ENCODE assay signal across 9 mouse cellular contexts in the genomic region with DNA sequence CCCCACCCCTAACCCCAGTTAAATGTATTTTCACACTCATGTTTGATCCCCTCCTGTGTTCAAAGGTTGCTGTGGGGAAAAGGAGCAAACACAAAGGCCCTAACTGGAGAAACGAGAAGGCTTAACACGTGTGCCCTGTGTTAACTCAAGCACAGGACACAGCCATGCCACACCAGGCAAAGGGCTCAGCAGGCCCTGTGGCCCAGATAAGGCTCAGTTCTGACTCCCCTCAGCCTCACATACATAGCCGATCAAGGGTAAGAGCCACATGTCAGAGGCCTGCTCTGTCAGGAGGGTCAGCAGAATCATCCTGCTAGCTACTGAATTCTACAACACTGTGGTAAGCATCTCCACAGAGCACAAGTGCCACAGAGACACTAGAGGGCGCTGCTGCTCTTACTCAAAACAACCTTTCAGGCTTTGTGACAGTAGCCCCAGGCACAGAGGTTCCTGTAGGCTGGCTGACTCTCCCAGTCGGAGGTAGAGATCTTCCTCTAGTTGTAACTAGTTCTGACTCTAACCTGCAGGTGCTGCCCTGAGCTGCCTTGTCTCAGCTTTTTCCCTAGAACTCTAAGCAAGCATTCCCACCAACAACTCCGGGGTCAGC. TPM values are rescaled to one million over a fixed set of nuclear protein-coding genes. Genes with fewer than 3 reads are reported as not detected.
A peak's percentile ranks its signal among the peaks of the same experiment; 100 is the strongest.
DNase-seq lines count a peak whose midpoint lies in the region; ATAC-seq and TF ChIP-seq lines count a peak whose summit lies in the region.
"Had no signal": no experiment of that assay in that cellular context is flagged by ENCODE, and none has a peak within 500 bp of the region (broad histone marks: within the 10 kb centered on the region; RNA-seq: fewer than 3 reads in every experiment).

No protein-coding gene starts in this region.

- H3K4me2 ChIP-seq in heart, embryonic 13.5 days = no peak overlapping the region
- H3K4me2 ChIP-seq in kidney, embryonic 16.5 days (replicated peaks; ENCODE audit: low read depth, low read length) = no peak overlapping the region
- no peak overlapping the region for H3K4me2 ChIP-seq in liver, embryonic 11.5 days
- H3K4me2 ChIP-seq in stomach, embryonic 14.5 days (replicated peaks; ENCODE audit: low read depth, low read length) = no peak overlapping the region
- H3K4me2 ChIP-seq: embryonic facial prominence, embryonic 13.5 days had no signal

- peaks cover 14% of the 10 kb centered on the region for H3K4me1 ChIP-seq in bone marrow macrophage, adult 2 months (ENCODE audit: control insufficient read depth, insufficient read depth, low read length)
- peaks cover 34% of the 10 kb centered on the region for H3K4me1 ChIP-seq in heart, embryonic 13.5 days
- H3K4me1 ChIP-seq in kidney, embryonic 16.5 days (ENCODE audit: insufficient read depth, low read length) = 0 out of 2 replicates have a peak, but pooled peaks cover 11% of the 10 kb centered on the region
- no peaks in the 10 kb centered on the region for H3K4me1 ChIP-seq in liver, embryonic 11.5 days (replicated peaks; ENCODE audit: control insufficient read depth, insufficient read depth, low read length)
- no peaks in the 10 kb centered on the region for H3K4me1 ChIP-seq in stomach, embryonic 14.5 days (ENCODE audit: control insufficient read depth, insufficient read depth, low read length)
- H3K4me1 ChIP-seq: embryonic facial prominence, embryonic 13.5 days had no signal

- H3K9ac ChIP-seq in heart, embryonic 13.5 days = peak overlapping the region; percentile 52
- H3K9ac ChIP-seq in kidney, embryonic 16.5 days (replicated peaks; ENCODE audit: low read length) = no peak overlapping the region
- H3K9ac ChIP-seq in liver, embryonic 11.5 days (ENCODE audit: low read depth, low read length) = no peak overlapping the region
- H3K9ac ChIP-seq in stomach, embryonic 14.5 days (replicated peaks; ENCODE audit: low read depth, low read length) = no peak overlapping the region
- H3K9ac ChIP-seq: embryonic facial prominence, embryonic 13.5 days had no signal

- H3K4me3 ChIP-seq in bone marrow macrophage, adult 2 months (ENCODE audit: insufficient read depth, low read length) = no peak overlapping the region
- no peak overlapping the region for H3K4me3 ChIP-seq in heart, embryonic 13.5 days
- H3K4me3 ChIP-seq in kidney, embryonic 16.5 days (ENCODE audit: low read length) = no peak overlapping the region
- H3K4me3 ChIP-seq in liver, embryonic 11.5 days (ENCODE audit: low read depth, low read length) = no peak overlapping the region
- H3K4me3 ChIP-seq in stomach, embryonic 14.5 days (ENCODE audit: low read depth, low read length) = no peak overlapping the region
- H3K4me3 ChIP-seq: embryonic facial prominence, embryonic 13.5 days had no signal

- no peak for TF ChIP-seq POLR2A in bone marrow macrophage, adult 2 months (IDR thresholded peaks at IDR 0.05; ENCODE audit: borderline replicate concordance, low read depth, low read length)

- WGBS in heart, embryonic 13.5 days = 35% methylated on average over 6 of the region's 6 CpGs
- WGBS in kidney, embryonic 16.5 days = 39% methylated on average over 6 of the region's 6 CpGs
- 44% methylated on average over 6 of the region's 6 CpGs for WGBS in liver, embryonic 11.5 days
- 40% methylated on average over 6 of the region's 6 CpGs for WGBS in stomach, embryonic 14.5 days

- peaks cover 63% of the 10 kb centered on the region for H3K36me3 ChIP-seq in heart, embryonic 13.5 days
- H3K36me3 ChIP-seq in kidney, embryonic 16.5 days (ENCODE audit: insufficient read depth, low read length) = peaks cover 12% of the 10 kb centered on the region
- H3K36me3 ChIP-seq in liver, embryonic 11.5 days (ENCODE audit: control insufficient read depth, insufficient read depth, low read length) = no peaks in the 10 kb centered on the region
- H3K36me3 ChIP-seq in stomach, embryonic 14.5 days (ENCODE audit: control insufficient read depth, insufficient read depth, low read length) = peaks cover 12% of the 10 kb centered on the region

- no peaks in the 10 kb centered on the region; the same call in 1 of the 2 replicates for H3K27me3 ChIP-seq in heart, embryonic 13.5 days (replicated peaks)
- no peaks in the 10 kb centered on the region for H3K27me3 ChIP-seq in kidney, embryonic 16.5 days (ENCODE audit: insufficient read depth, low read length)
- peaks cover 13% of the 10 kb centered on the region; the same call in 1 of the 2 replicates for H3K27me3 ChIP-seq in liver, embryonic 11.5 days (replicated peaks; ENCODE audit: control insufficient read depth, insufficient read depth, low read length)
- no peaks in the 10 kb centered on the region for H3K27me3 ChIP-seq in stomach, embryonic 14.5 days (ENCODE audit: control insufficient read depth, insufficient read depth, low read length)
- H3K27me3 ChIP-seq: embryonic facial prominence, embryonic 13.5 days had no signal

- TF ChIP-seq CTCF in bone marrow macrophage, adult 2 months (IDR thresholded peaks at IDR 0.05; ENCODE audit: low read depth, low read length) = peak; percentile 79

- no peak overlapping the region for H3K27ac ChIP-seq in bone marrow macrophage, adult 2 months (ENCODE audit: insufficient read depth, low read depth, low read length)
- no peak overlapping the region for H3K27ac ChIP-seq in heart, embryonic 13.5 days (replicated peaks)
- no peak overlapping the region for H3K27ac ChIP-seq in kidney, embryonic 16.5 days (ENCODE audit: low read length)
- no peak overlapping the region for H3K27ac ChIP-seq in liver, embryonic 11.5 days (ENCODE audit: low read depth, low read length)
- H3K27ac ChIP-seq in stomach, embryonic 14.5 days (ENCODE audit: low read length) = no peak overlapping the region
- H3K27ac ChIP-seq: embryonic facial prominence, embryonic 13.5 days had no signal

- DNase-seq in CD4-positive helper T cell, adult 2 months (ENCODE audit: low read depth, low spot score) = peak; percentile 84
- DNase-seq in liver, embryonic 11.5 days (ENCODE audit: low spot score) = peak; percentile 68
- peak; percentile 58 to 79 for DNase-seq in natural killer cell, adult 2 months (ENCODE audit: low spot score in 2 of 2)

- ATAC-seq in erythroblast, adult 5-6 weeks (replicated peaks; ENCODE audit: low FRiP score, poor library complexity, severe bottlenecking) = peak; percentile 63
- no peak for ATAC-seq in heart, embryonic 13.5 days (ENCODE audit: extremely low read depth, insufficient number of reproducible peaks, low FRiP score, low TSS enrichment)
- peak; percentile 79 for ATAC-seq in kidney, embryonic 16.5 days (ENCODE audit: low FRiP score, low TSS enrichment)
- ATAC-seq in liver, embryonic 11.5 days (replicated peaks; ENCODE audit: low FRiP score) = peak; percentile 73
- peak; percentile 73 for ATAC-seq in stomach, embryonic 14.5 days (ENCODE audit: insufficient number of reproducible peaks, insufficient read depth, low FRiP score, low read depth)

- H3K9me3 ChIP-seq in heart, embryonic 13.5 days = no peaks in the 10 kb centered on the region
- H3K9me3 ChIP-seq in kidney, embryonic 16.5 days (ENCODE audit: low read length) = no peaks in the 10 kb centered on the region
- H3K9me3 ChIP-seq in liver, embryonic 11.5 days (ENCODE audit: control insufficient read depth, low read length) = no peaks in the 10 kb centered on the region
- H3K9me3 ChIP-seq in stomach, embryonic 14.5 days (ENCODE audit: control insufficient read depth, low read depth, low read length) = no peaks in the 10 kb centered on the region
- H3K9me3 ChIP-seq: embryonic facial prominence, embryonic 13.5 days had no signal

RNA-seq across cellular contexts. Expression of a gene that starts 12.9 kb away (rescaled TPM):
- 14.2 and 15.2 TPM in 2 replicates for polyA plus RNA-seq in bone marrow macrophage, adult 2 months (2012; ENCODE audit: insufficient read depth, insufficient read length, missing spikeins)
- 0.19 and 0.63 TPM in 2 replicates for total RNA-seq in erythroblast, adult 5-6 weeks (2015; ENCODE audit: low replicate concordance)
- 0.56 and 1.3 TPM in 2 replicates for total RNA-seq in erythroblast, adult 5-6 weeks (2017; ENCODE audit: low replicate concordance)
- 3.3 and 4.6 TPM in 2 replicates for polyA plus RNA-seq in heart, embryonic 13.5 days (2015; fragmentation: Nextera tagmentation; extraction: Ambion mirVana)
- polyA plus RNA-seq in kidney, embryonic 16.5 days (2015; fragmentation: Nextera tagmentation; extraction: Ambion mirVana) = 9.2 and 13.8 TPM in 2 replicates
- polyA plus RNA-seq in liver, embryonic 11.5 days (2014; fragmentation: Nextera tagmentation; extraction: Ambion mirVana) = 3.8 and 4.0 TPM in 2 replicates
- 13.0 and 14.0 TPM in 2 replicates for polyA plus RNA-seq in stomach, embryonic 14.5 days (2014; fragmentation: Nextera tagmentation; extraction: Ambion mirVana)

RNA-seq across cellular contexts. Expression of a gene that starts 28.3 kb away (rescaled TPM):
- 145 and 160 TPM in 2 replicates for polyA plus RNA-seq in bone marrow macrophage, adult 2 months (2012; ENCODE audit: insufficient read depth, insufficient read length, missing spikeins)
- 0.19 and 0.21 TPM in 2 replicates for total RNA-seq in erythroblast, adult 5-6 weeks (2015; ENCODE audit: low replicate concordance)
- 0.51 and 2.6 TPM in 2 replicates for total RNA-seq in erythroblast, adult 5-6 weeks (2017; ENCODE audit: low replicate concordance)
- polyA plus RNA-seq in heart, embryonic 13.5 days (2015; fragmentation: Nextera tagmentation; extraction: Ambion mirVana) = 38.7 and 45.2 TPM in 2 replicates
- 16.5 and 18.9 TPM in 2 replicates for polyA plus RNA-seq in kidney, embryonic 16.5 days (2015; fragmentation: Nextera tagmentation; extraction: Ambion mirVana)
- 1.0 TPM in 2 replicates for polyA plus RNA-seq in liver, embryonic 11.5 days (2014; fragmentation: Nextera tagmentation; extraction: Ambion mirVana)
- 8.1 and 8.3 TPM in 2 replicates for polyA plus RNA-seq in stomach, embryonic 14.5 days (2014; fragmentation: Nextera tagmentation; extraction: Ambion mirVana)
